8 mouse cellular contexts compared by ENCODE assay signal in the genomic region with DNA sequence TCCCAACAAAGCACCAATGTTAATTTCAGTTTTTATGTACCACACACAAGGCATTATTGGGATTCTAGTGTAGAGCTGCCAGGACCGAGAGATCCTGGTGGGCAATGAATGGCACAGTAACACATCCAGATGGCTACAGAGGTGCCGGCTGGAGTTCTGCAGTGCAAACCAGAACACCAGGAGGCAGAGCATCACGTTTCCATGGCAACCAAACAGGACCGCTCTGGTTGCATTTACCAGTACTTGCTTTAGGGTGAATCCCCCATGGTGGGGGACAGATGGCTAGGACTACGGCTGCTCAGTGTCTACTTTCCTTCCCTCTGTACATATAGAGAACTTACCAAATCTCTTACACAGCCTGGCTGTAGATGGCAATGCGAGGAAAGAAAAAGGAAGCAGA. TPM values are rescaled to one million over a fixed set of nuclear protein-coding genes. Genes with fewer than 3 reads are reported as not detected.
DNase-seq lines count a peak whose midpoint lies in the region; ATAC-seq and TF ChIP-seq lines count a peak whose summit lies in the region.

No protein-coding gene starts in this region.

- H3K9ac ChIP-seq in embryonic facial prominence, embryonic 11.5 days (replicated peaks; ENCODE audit: low read length): no peak overlapping the region
- H3K9ac ChIP-seq in neural tube, embryonic 11.5 days (ENCODE audit: low read length): no peak overlapping the region

- no peak overlapping the region for H3K27ac ChIP-seq in heart, embryonic 10.5 days
- no peak overlapping the region for H3K27ac ChIP-seq in embryonic facial prominence, embryonic 11.5 days (replicated peaks; ENCODE audit: low read depth, low read length)
- H3K27ac ChIP-seq in layer of hippocampus, adult 2 months: peak overlapping the region; percentile 51
- no peak overlapping the region; the same call in 1 of the 2 replicates for H3K27ac ChIP-seq in neural tube, embryonic 11.5 days (ENCODE audit: low read depth, low read length)

- H3K4me1 ChIP-seq in heart, embryonic 10.5 days: peaks cover 32% of the 10 kb centered on the region
- no peaks in the 10 kb centered on the region; the same call in 1 of the 2 replicates for H3K4me1 ChIP-seq in embryonic facial prominence, embryonic 11.5 days (ENCODE audit: control insufficient read depth, insufficient read depth, low read length)
- peaks cover 19% of the 10 kb centered on the region for H3K4me1 ChIP-seq in neural tube, embryonic 11.5 days (ENCODE audit: control insufficient read depth, insufficient read depth, low read length)

- intact Hi-C loops in heart, postnatal 36 days (cut with DNase I): loop anchor here (2.0 kb wide), 3 partner anchors 16 to 78 kb away; no protein-coding TSS in a partner anchor
- intact Hi-C loops in gastrocnemius, postnatal 14 days (cut with DNase I; ENCODE audit: low total_unique reads): no loop called here

- H3K4me2 ChIP-seq in embryonic facial prominence, embryonic 11.5 days (ENCODE audit: low read depth, low read length): no peak overlapping the region
- H3K4me2 ChIP-seq in neural tube, embryonic 11.5 days (ENCODE audit: low read depth): no peak overlapping the region

- no peaks in the 10 kb centered on the region for H3K27me3 ChIP-seq in heart, embryonic 10.5 days (ENCODE audit: insufficient read depth, poor library complexity, severe bottlenecking)
- no peaks in the 10 kb centered on the region for H3K27me3 ChIP-seq in embryonic facial prominence, embryonic 11.5 days (ENCODE audit: control insufficient read depth, insufficient read depth, low read length)
- no peaks in the 10 kb centered on the region for H3K27me3 ChIP-seq in neural tube, embryonic 11.5 days (ENCODE audit: control insufficient read depth, insufficient read depth, low read length)

- H3K36me3 ChIP-seq in heart, embryonic 10.5 days: peaks cover 90% of the 10 kb centered on the region
- H3K36me3 ChIP-seq in embryonic facial prominence, embryonic 11.5 days (replicated peaks; ENCODE audit: control insufficient read depth, insufficient read depth, low read depth, low read length): peaks cover 5% of the 10 kb centered on the region
- peaks cover 7% of the 10 kb centered on the region; the same call in 1 of the 2 replicates for H3K36me3 ChIP-seq in neural tube, embryonic 11.5 days (ENCODE audit: control insufficient read depth, insufficient read depth, low read length)

- TF ChIP-seq CTCF in layer of hippocampus, adult 2 months (conservative IDR thresholded peaks at IDR 0.05): peak; percentile 50

- DNase-seq in heart, embryonic 10.5 days (ENCODE audit: low spot score): peak; percentile 72
- DNase-seq in heart, postnatal 36 days: no peak
- DNase-seq in embryonic facial prominence, embryonic 11.5 days (ENCODE audit: low spot score): peak; percentile 79
- peak; percentile 57 to 70 for DNase-seq in layer of hippocampus, adult 2 months (ENCODE audit: low spot score in 2 of 2)
- DNase-seq in neural tube, embryonic 11.5 days (ENCODE audit: low spot score): peak; percentile 71
- DNase-seq in kidney, adult 8-10 months: no peak
- no peak for DNase-seq in gastrocnemius, postnatal 4 days (ENCODE audit: low spot score in 2 of 2)
- DNase-seq in gastrocnemius, postnatal 14 days: no peak

- 68% methylated on average over 6 of the region's 6 CpGs for WGBS in heart, embryonic 10.5 days
- WGBS in embryonic facial prominence, embryonic 11.5 days: 36% methylated on average over 6 of the region's 6 CpGs
- 18% methylated on average over 6 of the region's 6 CpGs for WGBS in neural tube, embryonic 11.5 days

- peak; percentile 50; the same call in 1 of the 2 replicates for ATAC-seq in embryonic facial prominence, embryonic 11.5 days (replicated peaks; ENCODE audit: insufficient number of reproducible peaks, low FRiP score, low TSS enrichment, low read depth)
- peak; percentile 76 for ATAC-seq in neural tube, embryonic 11.5 days (ENCODE audit: insufficient read depth, low FRiP score, low TSS enrichment)

- H3K9me3 ChIP-seq in heart, embryonic 10.5 days: no peaks in the 10 kb centered on the region
- no peaks in the 10 kb centered on the region for H3K9me3 ChIP-seq in embryonic facial prominence, embryonic 11.5 days (replicated peaks; ENCODE audit: control insufficient read depth, low read length)
- no peaks in the 10 kb centered on the region for H3K9me3 ChIP-seq in neural tube, embryonic 11.5 days (ENCODE audit: control insufficient read depth, low read length)

- no peak overlapping the region for H3K4me3 ChIP-seq in heart, embryonic 10.5 days
- no peak overlapping the region for H3K4me3 ChIP-seq in embryonic facial prominence, embryonic 11.5 days (ENCODE audit: low read depth, low read length)
- H3K4me3 ChIP-seq in layer of hippocampus, adult 2 months: no peak overlapping the region
- no peak overlapping the region for H3K4me3 ChIP-seq in neural tube, embryonic 11.5 days (ENCODE audit: low read depth, low read length)

RNA-seq across cellular contexts. Expression of gene Gnpnat1, which starts 57.7 kb away (rescaled TPM):
- 34.9 and 54.4 TPM in 2 replicates for polyA plus RNA-seq in heart, embryonic 10.5 days (2016; fragmentation: Nextera tagmentation; extraction: Ambion mirVana)
- 10 to 100 TPM; 10.7 to 13.6 TPM for total RNA-seq in heart, postnatal 36 days (2021)
- polyA plus RNA-seq in embryonic facial prominence, embryonic 11.5 days (2014; fragmentation: Nextera tagmentation; extraction: Ambion mirVana): 50.8 and 56.2 TPM in 2 replicates
- 10 to 100 TPM; 18.4 to 19.3 TPM for total RNA-seq in layer of hippocampus, adult 2 months (2021)
- 39.7 and 40.3 TPM in 2 replicates for polyA plus RNA-seq in neural tube, embryonic 11.5 days (2014; fragmentation: Nextera tagmentation; extraction: Ambion mirVana)
- 10 to 100 TPM; 16.2 to 18.8 TPM for total RNA-seq in gastrocnemius, postnatal 4 days (2021)
- 10 to 100 TPM in 1 of 2 experiments, 1 to 10 TPM in 1; 9.5 to 12.3 TPM for total RNA-seq in gastrocnemius, postnatal 14 days (2021)

Comparison
In these comparisons a context has a peak if more than half of its experiments do, and no peak if none do; other contexts are left out.
1. DNase-seq: peak in heart, embryonic 10.5 days (single experiment), embryonic facial prominence, embryonic 11.5 days (single experiment), layer of hippocampus, adult 2 months (2 of 2) and neural tube, embryonic 11.5 days (single experiment); none in heart, postnatal 36 days (0 of 2), kidney, adult 8-10 months (0 of 2), gastrocnemius, postnatal 4 days (0 of 2) and gastrocnemius, postnatal 14 days (single experiment).